Mouse (Mus musculus) erythroblast, embryonic 14.5 days (primary cell): ENCODE measurements around the gene Olfr70.

Experiments
- GATA1 ChIP-seq: IDR thresholded peaks from 2 replicates; pipeline ENCODE4 v1.6.1; 2012; ENCODE audit warnings: low read length, inconsistent platforms, mixed read lengths
- TAL1 ChIP-seq: IDR thresholded peaks from 3 replicates; pipeline ENCODE4 v1.6.1; 2012; ENCODE audit warnings: low read length, inconsistent platforms, mixed read lengths

- TF ChIP-seq GATA1, result no peak
- no peak for TF ChIP-seq TAL1
Measured at GRCm38 (mm10) chr4:43726995-43727394, 26.4 kb upstream of the Olfr70 start, which contains the start of gene Hrct1.
